Mouse (Mus musculus) adrenal gland, adult 8-10 months (tissue): ENCODE results near the gene Pak1ip1. TPM values are rescaled to one million over a fixed set of nuclear protein-coding genes. Genes with fewer than 3 reads are reported as not detected.
"Not testable (repeated sequence)": the region's sequence is repeated elsewhere in the genome, so short reads cannot be mapped to it uniquely, and the experiment has no call there.

Experiments
- DNase-seq: peaks from one replicate; pipeline ENCODE4 v3.0.0; 2022
- total RNA-seq, 4 experiments: library from RNA; stranded (reverse); gene quantifications; 2 replicates each; pipeline ENCODE4 v1.2.4; 2022

Pak1ip1 gene
- total RNA-seq = 10 to 100 TPM; 55.7 to 64.6 (median 57.4) TPM

DNA sequence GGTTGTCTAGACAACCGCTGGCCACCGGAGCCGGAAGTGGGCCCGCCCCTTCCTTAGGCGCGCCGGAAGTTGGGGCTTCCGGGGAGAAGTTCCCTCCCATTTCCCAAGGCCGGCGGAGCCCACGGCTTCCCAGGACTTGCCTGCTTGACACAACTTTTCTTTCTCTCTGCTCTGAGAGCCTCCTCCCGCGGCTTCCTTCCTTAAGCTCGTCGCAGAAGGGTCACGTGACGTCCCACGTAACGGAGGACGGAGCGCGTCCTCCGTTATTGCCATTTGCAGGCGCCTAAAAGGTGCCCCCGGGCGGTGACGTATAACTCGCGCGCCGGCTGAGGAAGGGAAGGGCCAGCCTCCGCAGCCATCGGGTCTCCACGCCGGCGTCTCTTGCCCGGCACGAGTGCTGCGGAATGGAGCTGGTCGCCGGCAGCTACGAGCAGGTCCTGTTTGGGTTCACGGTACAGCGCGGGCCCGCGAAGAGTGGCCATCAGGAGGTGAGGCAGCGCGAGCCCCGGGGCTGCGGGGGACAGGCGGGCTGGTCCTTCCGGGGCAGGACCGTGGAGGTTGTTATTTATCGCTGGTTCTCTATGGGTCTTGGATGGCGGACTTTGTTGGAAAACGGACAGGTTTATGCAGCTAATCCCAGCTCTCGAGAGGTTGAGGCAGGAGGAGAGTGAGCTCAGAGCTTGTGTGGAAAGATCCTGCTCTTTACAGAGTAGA lies at the start of gene Pak1ip1:
Gene Pak1ip1 (plus strand): TSS at position 98 of the 714 bp plus-strand sequence.
- DNase-seq = peak; percentile 88

DNA sequence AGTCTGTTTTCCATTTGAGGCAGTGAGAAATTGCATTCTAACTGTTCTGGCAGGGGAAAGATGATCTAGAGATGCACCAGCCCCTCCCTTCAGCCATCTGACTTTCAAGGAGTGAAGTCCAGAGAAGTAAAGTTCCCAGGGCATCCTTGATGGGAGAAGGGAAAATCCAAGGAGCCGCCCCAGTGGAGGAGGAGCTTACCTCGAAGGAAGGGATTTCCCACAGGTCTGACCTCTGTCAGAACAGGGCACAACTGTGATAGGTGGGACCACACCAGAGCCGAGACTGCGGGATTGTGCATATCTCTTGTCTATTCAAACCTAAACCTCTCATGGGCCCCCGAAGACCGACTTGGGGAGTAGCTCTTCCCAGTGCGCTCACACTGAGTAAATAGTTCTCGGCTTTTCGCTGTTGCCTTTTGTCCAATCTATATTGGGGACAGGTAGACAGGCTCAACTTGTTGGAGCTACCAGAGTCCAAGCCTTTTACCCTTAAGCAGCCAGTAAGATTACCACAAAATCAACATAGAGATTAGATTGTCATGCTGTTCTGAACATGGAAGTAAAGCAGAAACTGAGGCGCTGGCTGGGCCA lies 49.3 kb upstream of the Pak1ip1 start:
- DNase-seq = no peak

DNA sequence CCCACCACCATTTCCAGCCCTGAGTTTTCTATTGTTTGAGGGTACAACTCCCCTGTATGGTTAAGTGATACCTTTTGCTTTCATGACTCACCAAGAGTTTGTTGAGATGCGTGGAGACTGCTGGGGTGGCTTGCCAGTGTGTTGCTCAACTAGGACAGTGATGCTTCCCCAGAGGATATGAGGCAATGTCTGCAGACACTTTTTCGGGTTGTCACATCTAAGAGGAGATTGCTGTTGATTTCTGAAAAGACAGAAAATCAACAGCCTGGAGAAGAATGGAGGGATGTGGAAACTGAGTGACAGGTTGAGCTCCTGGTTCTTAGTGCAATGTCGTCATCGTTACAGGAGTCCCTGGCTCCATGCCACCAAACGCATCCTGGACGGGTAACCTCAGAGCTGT lies 47.6 kb upstream of the Pak1ip1 start:
- DNase-seq = no peak

DNA sequence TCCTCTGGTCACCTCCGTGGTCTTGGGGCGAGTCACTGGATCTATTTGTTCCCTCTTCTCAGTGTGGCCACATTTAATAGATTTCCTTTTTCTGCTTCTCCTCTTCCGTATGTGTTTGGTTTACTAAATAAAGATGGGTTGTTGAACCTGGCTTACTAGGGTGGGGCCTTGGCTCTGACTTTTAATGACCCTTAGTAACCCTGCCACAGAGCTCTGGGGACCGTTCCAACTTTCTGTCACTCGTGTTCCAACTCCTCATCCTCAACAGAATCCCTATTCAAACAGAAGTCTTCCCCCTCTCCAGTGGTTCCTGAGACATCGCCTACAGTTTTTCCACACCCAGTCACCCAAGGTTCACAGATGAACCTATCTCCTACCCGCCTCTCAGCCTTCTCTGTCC lies 45.0 kb upstream of the Pak1ip1 start:
- DNase-seq = no peak

DNA sequence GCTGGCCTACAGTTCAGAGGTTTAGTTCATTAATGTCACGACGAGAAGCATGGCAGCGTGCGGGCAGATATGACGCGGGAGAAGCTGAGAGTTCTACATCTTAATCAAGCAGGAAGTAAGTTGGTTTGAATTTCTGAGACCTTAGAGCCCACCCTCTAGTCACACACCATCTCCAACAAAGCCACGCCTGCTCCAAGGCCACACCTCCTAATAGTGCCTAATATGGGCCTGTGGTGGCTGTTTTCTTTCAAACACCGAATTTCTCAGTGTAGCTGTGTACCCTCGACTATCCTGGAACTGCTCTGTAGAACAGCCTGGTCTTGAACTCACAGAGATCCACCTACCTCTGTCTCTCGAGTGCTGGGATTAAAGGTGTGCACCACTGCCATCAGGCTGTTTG lies 33.2 kb upstream of the Pak1ip1 start:
- DNase-seq = no peak

DNA sequence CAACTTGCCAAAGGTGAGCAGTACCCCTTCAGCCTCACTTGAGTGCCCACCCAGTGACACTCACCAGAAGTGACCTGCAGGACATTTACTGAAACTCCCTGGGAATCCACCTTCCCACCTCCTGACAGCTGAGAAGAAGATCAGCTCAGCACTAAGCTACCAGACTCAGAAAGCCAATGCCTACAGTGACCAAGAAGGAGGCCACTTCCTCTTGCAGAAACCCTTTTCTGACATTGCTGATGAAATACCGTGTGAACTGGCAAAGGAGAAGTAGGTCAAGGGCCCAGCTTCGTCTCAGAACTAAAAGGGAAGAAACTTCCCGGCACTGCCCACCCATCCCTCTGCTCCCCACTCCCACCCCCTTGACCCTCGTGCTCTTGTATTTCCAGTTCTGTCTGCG lies 32.3 kb upstream of the Pak1ip1 start:
- DNase-seq = no peak

DNA sequence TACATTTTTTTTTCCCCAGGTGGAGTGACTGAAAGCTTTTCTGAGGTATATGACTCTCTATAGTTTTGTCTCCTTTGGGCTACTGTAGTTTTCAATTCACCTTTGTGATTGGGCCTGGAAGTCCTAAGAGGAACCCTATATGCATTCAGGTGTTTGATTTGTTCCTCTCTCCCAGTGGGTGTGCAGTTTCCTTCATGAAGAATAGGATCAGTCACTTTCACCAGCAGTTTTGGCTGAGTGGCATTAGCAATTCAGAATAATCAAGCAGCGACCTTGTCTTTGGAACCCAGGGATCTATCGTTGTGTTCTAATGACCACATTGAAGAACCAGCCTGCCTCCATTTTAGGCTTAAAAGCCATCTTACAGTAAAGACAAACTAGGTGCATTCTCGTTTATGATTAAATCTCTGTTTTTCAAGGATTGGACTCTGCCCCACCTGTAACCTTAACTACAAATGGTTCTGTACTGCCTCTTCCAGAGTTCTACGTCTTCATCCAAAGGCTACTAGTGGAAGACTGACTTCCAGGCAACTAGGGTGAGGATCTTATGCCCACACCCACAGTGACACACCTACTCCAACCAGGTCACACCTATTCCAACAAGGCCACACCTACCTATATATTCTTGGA lies 30.9 kb upstream of the Pak1ip1 start:
- no peak for DNase-seq

DNA sequence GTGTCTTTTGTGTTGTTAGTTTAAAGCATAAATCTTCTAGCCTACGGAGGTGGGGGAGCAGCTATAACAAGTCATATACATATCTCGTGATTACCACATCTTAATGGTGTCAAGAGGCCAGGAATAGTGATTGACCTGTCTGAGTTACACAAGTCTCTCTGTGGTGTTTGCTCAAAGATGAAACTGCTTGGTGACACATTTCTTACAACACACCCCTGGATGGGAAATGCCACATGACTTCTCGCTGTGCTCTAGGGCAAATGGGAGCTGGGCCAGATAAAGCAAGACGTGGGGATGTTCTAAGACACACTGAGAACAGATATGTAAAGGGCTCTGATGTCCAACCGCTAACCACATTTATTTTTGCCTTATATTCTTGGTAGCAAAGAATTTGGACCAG lies 29.6 kb upstream of the Pak1ip1 start:
- no peak for DNase-seq

DNA sequence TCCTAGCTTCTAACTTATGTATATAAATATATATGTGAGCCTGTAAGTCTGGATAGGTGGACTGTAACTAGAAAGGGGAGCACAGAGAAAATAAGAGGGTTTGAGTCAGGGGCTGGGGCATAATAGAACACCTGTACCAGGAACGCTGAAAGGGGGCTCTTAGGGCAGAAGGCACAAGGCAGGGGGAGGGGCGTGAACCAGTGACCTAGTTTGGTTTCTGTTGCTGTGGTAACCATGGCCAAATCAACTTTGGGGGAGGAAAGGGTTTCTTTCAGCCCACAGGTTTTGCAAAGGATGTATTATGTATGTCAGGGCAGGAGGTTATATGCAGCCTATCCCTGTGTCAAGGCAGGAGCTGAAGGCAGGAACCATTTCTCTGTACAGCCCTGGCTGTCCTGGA lies 29.0 kb upstream of the Pak1ip1 start:
- DNase-seq = no peak

DNA sequence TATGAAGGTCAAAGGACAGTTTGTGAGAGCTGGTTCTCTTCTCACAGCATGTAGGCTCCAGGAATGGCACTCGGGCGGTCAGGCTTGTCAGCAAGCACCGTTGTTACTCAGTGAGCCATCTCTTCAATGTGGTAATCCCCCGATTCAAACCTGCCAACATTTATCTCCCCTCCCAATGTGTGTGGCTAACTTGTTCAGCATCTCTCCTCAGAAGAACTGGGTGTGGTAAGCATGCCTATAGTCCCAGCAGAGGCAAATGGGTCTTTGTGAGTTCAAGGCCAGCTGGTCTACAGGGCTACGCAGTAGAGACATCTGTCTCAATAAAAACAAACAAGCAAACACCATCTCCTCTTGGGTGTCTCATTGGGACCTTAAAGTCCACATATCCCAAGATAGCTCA lies 27.8 kb upstream of the Pak1ip1 start:
- no peak for DNase-seq

DNA sequence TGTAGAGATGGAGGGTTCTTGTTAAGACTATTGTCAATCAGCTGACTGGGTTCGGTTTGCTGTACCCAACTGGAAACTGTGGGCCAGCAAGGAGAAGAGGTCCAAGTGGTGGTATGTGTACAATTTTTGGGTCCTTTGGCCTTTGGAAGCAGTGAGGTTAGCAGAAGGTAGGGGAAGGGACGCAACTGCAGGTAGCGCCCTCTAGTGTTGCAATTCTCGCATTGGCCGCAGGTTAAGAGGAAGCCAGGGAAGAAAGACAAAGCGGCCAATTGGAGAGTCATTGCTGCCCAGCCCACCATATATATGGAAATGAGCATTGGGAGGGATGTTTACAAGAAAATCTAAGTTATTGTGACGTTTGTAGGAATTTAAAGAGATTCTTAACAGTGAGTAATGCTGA lies 23.2 kb upstream of the Pak1ip1 start:
- peak; percentile 21 for DNase-seq

DNA sequence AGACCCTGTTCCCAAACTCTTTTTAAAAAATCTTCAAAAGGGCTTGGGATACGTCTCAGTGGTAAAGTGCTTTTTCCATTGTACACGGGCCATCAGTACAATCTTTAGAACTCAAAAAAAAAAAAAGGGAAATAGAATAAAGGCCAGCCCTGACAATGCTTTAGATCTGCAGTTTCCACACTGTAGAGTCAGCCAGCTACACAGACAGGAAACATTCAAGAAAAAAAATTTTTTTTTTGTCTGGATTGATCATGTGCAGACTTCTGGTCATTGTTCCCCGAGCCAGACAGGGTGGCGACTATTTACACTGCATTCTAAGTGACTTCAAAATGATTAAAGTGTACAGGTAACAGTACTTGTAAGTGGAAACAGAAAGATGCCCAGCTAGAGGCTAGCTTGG lies 22.2 kb upstream of the Pak1ip1 start:
- DNase-seq = no peak

DNA sequence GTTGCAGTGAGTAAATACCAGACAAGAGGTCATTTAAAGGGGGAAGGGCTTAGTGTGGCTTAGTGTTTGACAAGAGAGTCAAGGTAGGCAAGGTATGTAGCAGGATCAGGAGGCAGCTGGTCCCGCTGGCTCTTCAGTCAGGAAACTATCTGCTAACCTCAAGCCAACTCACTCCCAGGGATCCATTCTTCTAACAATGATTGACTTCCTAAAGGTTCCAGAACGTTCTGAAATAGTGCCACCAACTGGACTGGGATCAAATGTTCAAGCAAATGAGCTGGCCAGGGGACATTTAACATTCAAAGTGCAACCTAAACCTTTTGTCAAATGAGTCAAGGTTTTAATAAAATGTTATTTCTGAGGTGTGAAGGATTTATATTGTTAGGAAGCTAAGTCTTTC lies 21.5 kb upstream of the Pak1ip1 start:
- no peak for DNase-seq

DNA sequence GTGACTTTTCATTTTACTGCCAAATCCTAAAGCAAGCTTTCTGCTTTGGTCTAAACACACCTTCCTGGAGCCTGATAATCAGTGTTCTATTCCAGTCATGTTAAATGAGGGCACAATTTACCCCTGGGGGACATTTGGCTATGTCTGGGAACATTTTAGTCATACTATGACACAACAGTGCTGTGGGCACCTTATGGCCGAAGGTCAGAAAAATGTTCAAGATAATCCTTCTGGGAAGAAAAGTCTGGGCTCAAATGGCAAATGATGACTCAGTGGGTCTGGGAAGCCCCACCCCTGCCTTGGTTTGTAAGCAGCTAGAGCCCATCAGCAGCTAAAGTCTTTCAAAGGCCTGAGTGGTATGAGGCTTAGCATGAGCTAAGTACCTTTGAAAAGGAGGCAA lies 18.1 kb upstream of the Pak1ip1 start:
- no peak for DNase-seq

DNA sequence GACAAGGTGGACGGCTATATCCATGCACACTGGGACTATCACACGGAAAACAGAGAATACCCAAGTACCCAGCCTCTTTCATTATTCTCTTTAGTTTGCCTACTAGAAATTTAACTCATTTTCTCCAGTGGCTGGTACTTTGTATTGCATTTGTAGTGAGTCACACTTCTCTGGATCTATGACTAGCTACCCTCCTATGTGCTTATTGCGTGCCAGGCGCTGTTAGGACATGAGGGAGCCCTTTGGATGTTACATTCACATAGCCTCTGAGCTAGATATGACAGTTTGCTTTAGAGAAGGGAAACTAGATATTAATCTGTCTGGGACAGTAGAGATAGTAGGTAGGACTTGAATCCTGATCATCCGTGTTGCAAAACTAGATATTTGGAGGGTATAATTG lies 14.7 kb upstream of the Pak1ip1 start:
- DNase-seq = no peak

DNA sequence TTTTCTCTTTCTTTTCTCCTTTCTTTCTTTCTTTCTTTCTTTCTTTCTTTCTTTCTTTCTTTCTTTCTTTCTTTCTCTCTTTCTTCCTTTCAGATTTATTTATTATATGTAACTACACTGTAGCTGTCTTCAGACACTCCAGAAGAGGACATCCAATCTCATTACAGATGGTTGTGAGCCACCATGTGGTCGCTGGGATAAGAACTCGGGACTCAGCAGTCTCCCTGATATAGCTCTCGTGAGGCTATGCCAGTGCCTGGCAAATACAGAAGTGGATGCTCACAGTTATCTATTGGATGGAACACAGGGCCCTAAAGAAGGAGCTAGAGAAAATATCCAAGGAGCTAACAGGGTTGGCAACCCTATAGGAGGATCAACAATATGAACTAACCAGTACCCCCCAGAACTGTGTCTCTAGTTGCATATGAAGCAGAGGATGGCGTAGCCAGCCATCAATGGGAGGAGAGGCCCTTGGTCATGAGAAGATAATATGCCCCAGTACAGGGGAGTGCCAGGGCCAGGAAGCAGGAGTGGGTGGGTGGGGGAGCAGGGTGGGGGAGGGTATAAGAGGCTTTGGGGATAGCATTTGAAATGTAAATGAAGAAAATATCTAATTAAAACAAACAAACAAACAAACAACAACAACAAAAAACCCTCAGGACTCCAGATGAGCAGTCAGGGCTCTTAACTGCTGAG lies 13.1 kb upstream of the Pak1ip1 start:
- DNase-seq = not testable (repeated sequence)

DNA sequence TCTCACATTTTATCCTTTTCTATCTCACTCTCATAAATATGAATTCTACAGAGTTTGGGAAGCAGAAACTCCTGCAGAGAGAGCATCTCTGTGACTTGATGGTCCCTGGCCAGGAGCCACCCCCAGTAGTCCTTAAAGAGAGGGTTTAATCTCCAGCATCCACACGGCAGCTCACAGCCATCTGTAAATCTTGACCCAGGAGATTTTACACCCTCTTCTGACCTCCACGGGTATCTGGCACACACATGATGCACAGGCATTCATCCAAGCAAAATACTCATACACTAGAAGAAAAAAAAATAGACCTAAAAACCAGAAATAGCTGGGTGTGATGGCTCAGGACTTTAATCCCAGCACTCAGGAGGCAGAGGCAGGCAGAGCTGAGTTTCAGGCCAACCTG lies 12.4 kb upstream of the Pak1ip1 start:
- DNase-seq = no peak

DNA sequence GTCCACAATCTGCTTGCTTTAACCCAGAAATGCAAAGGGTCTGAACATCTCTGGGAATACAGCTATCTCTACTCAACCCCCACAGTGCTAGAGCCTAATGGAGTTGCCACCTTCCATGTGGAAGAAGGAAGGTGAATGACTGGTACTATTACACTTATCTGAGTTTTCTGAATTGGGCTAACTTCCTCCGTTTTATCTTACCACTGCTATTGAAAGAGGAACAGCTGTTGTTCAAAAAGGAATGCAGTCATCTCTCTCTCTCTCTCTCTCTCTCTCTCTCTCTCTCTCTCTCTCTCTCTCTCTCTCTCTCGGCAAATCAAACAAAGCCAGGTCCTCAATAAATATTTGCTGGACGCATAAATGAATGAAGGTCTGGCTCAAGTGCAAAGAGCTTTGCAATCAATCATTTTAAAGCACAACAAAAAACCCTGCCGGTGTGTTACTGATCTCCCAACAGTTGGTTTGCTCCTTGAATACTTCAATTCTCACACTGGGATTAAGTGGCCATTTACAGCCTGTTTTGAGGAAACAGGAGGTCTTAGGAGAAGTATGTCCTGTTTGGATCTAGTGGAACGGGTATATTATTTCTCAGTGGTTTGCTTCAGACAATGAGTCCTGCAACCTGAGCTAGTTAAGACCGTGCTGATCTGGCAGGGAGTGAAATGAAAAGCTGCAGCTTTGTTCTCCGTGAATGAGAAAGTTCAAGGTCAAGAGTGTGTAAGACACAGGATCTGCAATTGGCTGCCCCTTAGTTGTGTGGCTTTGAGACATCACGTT lies 6.1 kb upstream of the Pak1ip1 start:
- no peak for DNase-seq

DNA sequence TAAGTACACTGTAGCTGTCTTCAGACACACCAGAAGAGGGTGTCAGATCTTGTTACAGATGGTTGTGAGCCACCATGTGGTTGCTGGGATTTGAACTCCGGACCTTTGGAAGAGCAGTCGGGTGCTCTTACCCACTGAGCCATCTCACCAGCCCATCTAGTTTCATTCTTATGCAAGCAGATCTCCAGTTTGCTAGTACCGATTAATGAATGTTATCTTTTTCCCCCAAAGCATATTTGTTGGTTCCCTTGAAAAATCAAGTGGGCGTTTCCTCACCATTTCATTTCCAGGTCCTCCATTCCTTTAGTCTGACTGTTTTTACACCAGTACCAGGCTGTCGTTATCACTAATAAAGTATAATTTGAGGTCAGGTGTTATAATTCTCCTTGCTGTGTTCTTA lies 2.3 kb upstream of the Pak1ip1 start:
- not testable (repeated sequence) for DNase-seq

DNA sequence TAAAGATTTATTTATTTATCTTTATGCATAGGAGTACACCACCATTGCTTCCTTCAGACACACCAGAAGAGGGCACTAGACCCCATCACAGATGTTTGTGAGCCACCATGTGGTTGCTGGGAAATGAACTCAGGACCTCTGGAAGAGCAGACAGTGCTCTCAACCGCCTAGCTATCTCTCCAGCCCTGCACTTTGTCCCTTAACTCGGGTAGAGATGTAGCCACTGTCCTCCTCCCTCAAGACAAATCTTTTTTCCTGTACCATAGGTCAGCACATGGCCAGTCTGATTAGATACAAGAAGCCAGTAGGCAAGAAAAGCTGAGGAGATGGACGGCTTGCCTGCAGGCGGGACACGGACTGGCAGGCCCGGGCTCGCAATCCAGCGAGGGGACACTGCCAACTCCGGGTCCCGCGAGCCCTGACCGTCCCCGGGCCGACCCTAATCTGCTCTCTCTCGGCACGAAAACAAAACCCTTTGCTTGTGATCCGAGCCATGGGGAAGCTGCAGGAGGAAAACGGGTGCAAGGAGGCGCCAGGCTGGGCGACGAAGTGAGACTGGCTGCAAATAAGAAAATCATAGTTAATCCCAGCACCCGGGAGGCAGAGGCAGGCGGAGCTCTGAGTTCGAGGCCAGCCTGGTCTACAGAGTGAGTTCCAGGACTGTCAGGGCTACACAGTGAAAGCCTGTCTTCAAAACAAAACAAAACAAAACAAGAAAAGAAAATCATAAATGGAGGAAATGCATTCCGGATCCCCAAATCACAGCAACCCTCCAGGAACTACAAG lies 490 bp upstream of the Pak1ip1 start:
- DNase-seq = peak; percentile 26

DNA sequence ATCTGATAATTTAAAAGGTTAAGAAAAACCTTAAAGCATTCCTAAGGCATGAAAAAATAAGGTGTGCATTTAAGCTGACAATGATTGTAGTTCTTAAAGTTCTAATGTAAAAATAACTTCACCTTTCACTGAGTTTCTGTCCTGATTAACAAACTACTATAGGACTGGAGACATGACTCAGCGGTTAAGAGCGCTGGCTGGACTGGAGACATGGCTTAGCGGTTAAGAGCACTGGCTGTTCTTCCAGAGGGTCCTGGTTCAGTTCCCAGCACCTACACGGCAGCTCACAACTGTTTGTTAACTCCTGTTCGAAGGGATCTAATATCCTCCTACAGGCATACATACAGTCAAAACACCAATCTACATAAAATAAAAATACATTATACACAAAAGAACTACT lies 1.2 kb downstream of the Pak1ip1 start:
- DNase-seq = no peak

DNA sequence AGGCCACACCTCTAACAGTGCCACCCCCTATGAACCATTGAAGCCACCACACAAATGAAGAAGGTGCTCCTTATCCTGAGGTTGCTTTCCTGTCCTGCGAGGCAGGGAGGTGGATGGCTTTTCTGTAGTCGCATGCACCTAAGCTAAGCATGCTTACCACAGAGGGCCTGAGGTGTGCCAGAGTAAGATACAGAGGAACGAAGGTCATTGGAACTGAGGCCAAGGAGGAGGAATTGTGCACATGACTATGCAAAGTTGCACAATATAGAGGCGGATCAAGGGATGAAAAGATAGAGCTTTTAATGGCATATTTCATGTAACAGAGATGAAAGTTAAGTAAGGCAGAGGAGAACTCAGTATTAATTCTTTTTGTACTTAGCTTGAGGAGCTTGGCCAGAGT lies 5.4 kb downstream of the Pak1ip1 start:
- no peak for DNase-seq
